Mouse (Mus musculus) liver, postnatal 0 days (tissue): Measurements from ENCODE around the gene Kat6b. TPM values are rescaled to one million over a fixed set of nuclear protein-coding genes. Genes with fewer than 3 reads are reported as not detected.

Source experiments
- ATAC-seq: fragments of 200-750 bp; cut with Nextera tagmentation; 2 replicates; pipeline ENCODE4 v1.8.0; 2017; ENCODE audit warnings: mild to moderate bottlenecking, moderate library complexity
- DNase-seq: peaks from one replicate; pipeline ENCODE4 v3.0.0-alpha.2; 2016
- H3K27ac ChIP-seq: fragments of 300-500 bp; sonication (generic); 2 replicates; pipeline ENCODE4 v1.5.1; 2014; ENCODE audit warnings: antibody characterized with exemption, moderate library complexity, mild to moderate bottlenecking, low read depth
- H3K27me3 ChIP-seq: fragments of 300-500 bp; sonication (generic); 2 replicates; pipeline ENCODE4 v1.6.1; 2014; ENCODE audit warnings: low read length, control low read depth, mixed read lengths; ENCODE audit not compliant: insufficient read depth
- H3K36me3 ChIP-seq: fragments of 300-500 bp; sonication (generic); replicated peaks from 2 replicates; pipeline ENCODE4 v1.6.1; 2014; ENCODE audit warnings: mild to moderate bottlenecking, control low read depth, low read length, moderate library complexity, mixed read lengths; ENCODE audit not compliant: insufficient read depth
- H3K4me1 ChIP-seq: fragments of 300-500 bp; sonication (generic); 2 replicates; pipeline ENCODE4 v1.6.1; 2014; ENCODE audit warnings: antibody characterized with exemption, mild to moderate bottlenecking, control low read depth; ENCODE audit not compliant: insufficient read depth
- H3K4me2 ChIP-seq: fragments of 300-500 bp; sonication (generic); 2 replicates; pipeline ENCODE4 v1.6.1; 2014; ENCODE audit warnings: low read depth, mild to moderate bottlenecking, low read length, moderate library complexity, mixed read lengths
- H3K4me3 ChIP-seq: fragments of 300-500 bp; sonication (generic); 2 replicates; pipeline ENCODE4 v1.5.1; 2014; ENCODE audit warnings: low read depth, low read length
- H3K9ac ChIP-seq: fragments of 300-500 bp; sonication (generic); replicated peaks from 2 replicates; pipeline ENCODE4 v1.6.1; 2014; ENCODE audit warnings: mild to moderate bottlenecking, moderate library complexity
- H3K9me3 ChIP-seq: fragments of 300-500 bp; sonication (generic); 2 replicates; pipeline ENCODE4 v1.6.1; 2016; ENCODE audit warnings: mild to moderate bottlenecking, control low read depth, low read length, mixed read lengths
- CTCF ChIP-seq: sonication (generic); IDR thresholded peaks from 2 replicates; pipeline ENCODE4 v1.5.1; 2016; ENCODE audit warnings: antibody characterized with exemption, low read depth
- EP300 ChIP-seq: IDR thresholded peaks from 2 replicates; pipeline ENCODE4 v1.6.1; 2016; ENCODE audit warnings: antibody characterized with exemption, low read depth, mild to moderate bottlenecking
- WGBS: fragments of 180-500 bp; shearing (Covaris S2); extraction: QIAGEN DNeasy Blood & Tissue Kit; methylation state at CpG from one replicate; pipeline ENCODE4 v1.1.7; 2014; ENCODE audit not compliant: insufficient replicate concordance; 5-methylcytosine and 5-hydroxymethylcytosine counted together
- polyA plus RNA-seq: library from polyadenylated mRNA; unstranded; fragments of >200 nt; fragmentation: Nextera tagmentation; extraction: Ambion mirVana; gene quantifications from 2 replicates; pipeline ENCODE4 v1.2.1, GENCODE M21; 2015

Gene Kat6b
- polyA plus RNA-seq, 1 experiment from 2014 or later, result 1.5 TPM

DNA sequence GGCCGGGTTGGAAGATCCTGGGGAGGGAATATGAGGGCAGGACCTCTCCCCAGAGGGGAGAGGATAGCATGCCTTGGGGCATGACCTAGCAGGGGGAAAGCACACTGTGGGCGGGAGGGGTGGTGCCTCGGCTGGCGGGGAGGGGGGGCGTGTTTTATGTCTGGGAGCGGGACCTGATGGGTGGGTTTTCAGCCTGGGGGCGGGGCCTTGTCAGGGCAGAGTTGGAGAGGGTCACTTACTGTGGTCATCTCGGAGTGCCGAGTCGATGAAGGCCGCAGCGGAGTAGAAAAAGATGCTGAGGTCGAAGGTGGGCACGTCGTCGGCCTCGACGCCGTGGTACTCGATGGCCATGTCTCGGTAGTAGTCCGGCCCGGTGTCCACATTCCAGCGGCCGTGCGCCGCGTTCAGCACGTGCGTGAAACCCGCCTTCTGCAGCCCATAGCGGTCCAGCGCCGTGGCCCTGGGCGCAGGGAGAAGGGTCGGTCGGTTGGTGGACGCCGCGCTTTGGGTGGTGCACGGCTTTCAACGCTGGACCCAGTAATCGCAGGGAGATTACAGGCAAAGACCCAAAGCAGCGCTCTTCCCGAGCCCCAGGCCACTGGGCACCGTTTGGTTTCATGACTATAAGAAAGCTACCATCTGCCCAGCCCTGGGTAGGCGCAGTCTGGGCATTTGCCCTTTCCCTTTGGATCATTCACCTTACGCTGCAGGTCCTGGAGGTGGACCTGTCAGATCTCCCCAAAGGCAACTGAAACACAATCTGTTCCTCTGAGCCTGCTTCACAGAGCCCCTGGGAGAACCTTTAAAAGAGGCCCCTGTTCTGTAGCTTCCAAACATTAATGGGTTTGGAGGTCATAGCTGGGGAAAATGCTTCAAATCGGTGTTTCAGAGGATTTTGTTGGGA is 205.4 kb downstream of the Kat6b start:
- H3K4me1 ChIP-seq, result peaks cover 8% of the 10 kb centered on the region; the same call in 1 of the 2 replicates
- no peak overlapping the region for H3K4me3 ChIP-seq
- H3K9ac ChIP-seq, result no peak overlapping the region
- no peaks in the 10 kb centered on the region for H3K9me3 ChIP-seq
- DNase-seq, result peak; percentile 40
- peak overlapping the region; percentile 43 for H3K4me2 ChIP-seq
- ATAC-seq, result no peak
- no peak overlapping the region for H3K27ac ChIP-seq
- no peaks in the 10 kb centered on the region for H3K36me3 ChIP-seq
- H3K27me3 ChIP-seq, result peaks cover 10% of the 10 kb centered on the region; the same call in 1 of the 2 replicates
- WGBS, result 15% methylated on average over 49 of the region's 49 CpGs
- TF ChIP-seq EP300, result no peak
- no peak for TF ChIP-seq CTCF

DNA sequence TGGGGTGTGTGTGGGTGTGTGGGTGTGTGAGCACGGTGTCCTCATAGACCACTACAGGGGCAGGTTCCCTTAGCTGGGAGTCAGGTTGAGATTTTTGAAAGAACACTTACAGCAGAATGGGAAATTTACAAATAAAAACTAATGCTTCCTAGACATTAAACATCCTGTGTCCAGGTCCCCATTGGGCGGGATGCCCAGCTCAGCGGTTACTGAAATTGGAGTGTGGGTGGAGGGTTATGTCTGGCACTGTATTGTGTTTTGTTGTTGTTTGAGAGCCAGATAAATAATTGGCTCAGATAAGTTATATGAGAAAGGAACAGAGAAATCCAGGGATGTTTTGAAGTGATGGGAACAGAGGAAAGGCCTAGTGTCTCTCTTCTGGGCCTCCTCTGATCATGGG is 209.8 kb downstream of the Kat6b start:
- DNase-seq (no peak), ATAC-seq (no peak)
- TF ChIP-seq CTCF (no peak), EP300 (no peak)
- peaks cover 9% of the 10 kb centered on the region; the same call in 1 of the 2 replicates for H3K27me3 ChIP-seq
- H3K9ac ChIP-seq, result no peak overlapping the region
- H3K4me2 ChIP-seq, result no peak overlapping the region
- H3K4me3 ChIP-seq, result no peak overlapping the region
- peaks cover 4% of the 10 kb centered on the region; the same call in 1 of the 2 replicates for H3K9me3 ChIP-seq
- no peak overlapping the region for H3K27ac ChIP-seq
- no peaks in the 10 kb centered on the region for H3K36me3 ChIP-seq
- H3K4me1 ChIP-seq, result 0 out of 2 replicates have a peak, but pooled peaks cover 4% of the 10 kb centered on the region
- WGBS, result 80% methylated on average over 3 of the region's 3 CpGs

DNA sequence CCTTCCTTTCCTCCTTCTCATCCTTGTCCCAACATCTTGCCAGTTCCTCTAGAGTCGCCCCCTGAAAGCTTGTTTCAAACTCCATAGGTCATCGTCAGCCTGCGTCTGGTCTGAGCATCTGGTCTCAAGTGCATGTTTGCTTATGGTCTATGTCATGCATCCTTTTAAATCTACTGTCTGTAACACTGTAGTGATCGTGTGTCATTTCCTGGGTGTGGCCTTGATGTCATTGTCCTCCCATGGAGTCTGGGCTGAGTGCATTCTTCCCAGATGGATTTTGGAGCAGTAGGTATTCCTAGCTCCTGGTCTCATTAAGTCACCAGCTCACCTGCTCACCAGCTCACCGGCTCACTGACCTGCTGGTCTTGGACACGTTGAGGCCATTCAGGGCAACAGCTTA is 213.8 kb downstream of the Kat6b start:
- no peak overlapping the region for H3K4me2 ChIP-seq
- WGBS, result 54% methylated on average over 6 of the region's 6 CpGs

DNA sequence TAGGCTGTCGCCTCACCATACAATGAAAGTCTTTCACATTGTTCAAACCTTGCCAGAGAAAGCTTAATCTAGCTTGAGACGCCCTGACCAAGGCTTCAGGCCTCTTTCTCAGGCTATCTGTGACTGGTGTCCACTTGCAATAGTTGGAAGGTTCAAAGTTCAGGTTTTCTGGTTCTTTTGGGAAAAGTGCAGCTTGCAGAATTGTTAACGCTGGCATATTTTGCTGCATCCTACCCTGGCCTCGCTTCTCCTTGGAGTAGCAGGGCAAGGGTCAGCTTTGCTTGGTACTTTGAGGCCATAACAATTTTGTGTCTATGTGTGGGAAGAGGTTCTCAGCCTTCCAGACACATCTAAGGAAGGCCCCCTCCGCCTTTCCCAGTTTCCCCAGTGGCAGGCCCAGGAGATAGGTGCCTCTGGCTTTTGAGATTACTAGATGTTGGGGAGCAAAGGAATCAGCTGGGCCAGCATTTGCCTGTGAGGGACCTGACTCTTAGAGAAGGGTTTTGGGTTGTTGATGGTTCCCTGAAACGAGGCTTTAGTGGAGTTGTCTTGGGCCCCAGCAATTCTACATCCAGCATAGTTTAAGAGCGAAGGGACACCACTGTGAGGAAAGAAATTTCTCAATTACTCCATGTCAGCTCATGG is 215.1 kb downstream of the Kat6b start:
- Histone ChIP-seq H3K4me1 (no peaks in the 10 kb centered on the region), H3K36me3 (no peaks in the 10 kb centered on the region), H3K27me3 (no peaks in the 10 kb centered on the region), H3K9ac (no peak overlapping the region), H3K4me2 (no peak overlapping the region), H3K9me3 (peaks cover 4% of the 10 kb centered on the region; the same call in 1 of the 2 replicates), H3K27ac (no peak overlapping the region), H3K4me3 (no peak overlapping the region)
- TF ChIP-seq CTCF (no peak), EP300 (no peak)
- WGBS, result 72% methylated on average over 7 of the region's 7 CpGs
- DNase-seq, result no peak
- ATAC-seq, result no peak

More for the DNA sequence above, 213.8 kb downstream of the Kat6b start:
- no peaks in the 10 kb centered on the region for H3K27me3 ChIP-seq
- H3K27ac ChIP-seq, result no peak overlapping the region
- no peaks in the 10 kb centered on the region for H3K4me1 ChIP-seq
- H3K4me3 ChIP-seq, result no peak overlapping the region
- no peak for ATAC-seq
- TF ChIP-seq CTCF (no peak), EP300 (no peak)
- H3K36me3 ChIP-seq, result no peaks in the 10 kb centered on the region
- H3K9me3 ChIP-seq, result peaks cover 4% of the 10 kb centered on the region; the same call in 1 of the 2 replicates
- H3K9ac ChIP-seq, result no peak overlapping the region
- DNase-seq, result no peak

DNA sequence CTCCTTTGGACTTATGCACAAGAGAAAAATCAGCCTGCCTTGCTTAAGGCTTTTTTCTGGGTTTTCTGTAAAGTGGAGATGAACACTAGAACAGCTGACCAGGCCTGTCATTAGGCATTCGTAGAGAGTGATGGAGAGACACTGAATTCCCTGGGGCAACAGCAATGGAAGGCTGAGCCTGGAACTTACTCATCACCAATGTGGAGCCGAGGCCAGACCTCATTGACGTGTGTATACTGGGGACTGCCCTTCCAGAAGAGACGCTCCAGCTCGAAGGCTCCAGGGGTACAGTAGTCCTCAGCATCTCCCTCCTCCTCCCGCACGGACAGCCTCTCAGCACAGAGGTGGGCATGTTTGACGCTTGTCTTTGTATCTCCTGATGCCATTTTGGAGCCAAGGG is 221.5 kb downstream of the Kat6b start:
- Histone ChIP-seq H3K4me1 (peaks cover 4% of the 10 kb centered on the region), H3K27ac (no peak overlapping the region), H3K4me2 (no peak overlapping the region), H3K36me3 (no peaks in the 10 kb centered on the region), H3K27me3 (no peaks in the 10 kb centered on the region), H3K9ac (no peak overlapping the region), H3K4me3 (no peak overlapping the region), H3K9me3 (no peaks in the 10 kb centered on the region)
- TF ChIP-seq CTCF (no peak), EP300 (no peak)
- ATAC-seq (no peak), DNase-seq (no peak)
- 85% methylated on average over 8 of the region's 8 CpGs for WGBS

DNA sequence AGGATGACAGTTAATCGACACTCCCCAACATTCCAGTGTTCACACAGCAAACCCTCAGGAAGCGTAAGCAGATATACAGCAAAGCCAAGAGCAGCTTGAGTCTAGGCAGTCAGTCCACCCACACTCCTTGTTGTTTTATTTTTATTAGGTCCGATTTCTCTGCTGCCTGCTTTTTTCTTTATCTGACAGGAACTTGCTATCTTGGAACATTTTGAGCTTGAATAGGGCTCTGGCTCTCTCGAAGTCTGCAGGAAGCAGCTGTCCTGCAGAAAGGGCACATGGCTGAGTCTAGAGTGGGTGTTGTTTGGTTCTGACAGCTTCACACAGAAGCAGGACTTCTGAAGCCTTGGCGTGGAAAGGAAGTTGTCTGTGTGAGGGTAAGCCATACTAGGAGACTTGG is 222.0 kb downstream of the Kat6b start:
- peaks cover 4% of the 10 kb centered on the region for H3K4me1 ChIP-seq
- H3K36me3 ChIP-seq, result no peaks in the 10 kb centered on the region
- H3K9me3 ChIP-seq, result no peaks in the 10 kb centered on the region
- 42% methylated on average over 5 of the region's 5 CpGs for WGBS
- H3K4me2 ChIP-seq, result no peak overlapping the region
- no peak overlapping the region for H3K4me3 ChIP-seq
- ATAC-seq, result peak; percentile 56
- TF ChIP-seq EP300, result peak; percentile 40; the same call in 1 of the 2 replicates
- no peak for TF ChIP-seq CTCF
- no peak overlapping the region for H3K27ac ChIP-seq
- no peak for DNase-seq
- H3K27me3 ChIP-seq, result no peaks in the 10 kb centered on the region
- H3K9ac ChIP-seq, result no peak overlapping the region
